Mouse (Mus musculus) CH12.LX (cell line): Measurements from ENCODE around the gene Gm37240. TPM values are rescaled to one million over a fixed set of nuclear protein-coding genes. Genes with fewer than 3 reads are reported as not detected.
A peak's percentile ranks its signal among the peaks of the same experiment; 100 is the strongest.

ENCODE experiments used
- DNase-seq: peaks from one replicate; pipeline ENCODE4 v3.0.0-alpha.2; 2013; ENCODE audit errors: extremely low read depth
- H3K27ac ChIP-seq: 2 replicates; pipeline ENCODE4 v1.5.1; 2012; ENCODE audit warnings: low read depth, mild to moderate bottlenecking, control low read depth, moderate library complexity; ENCODE audit not compliant: insufficient read depth
- H3K27me3 ChIP-seq: replicated peaks from 2 replicates; pipeline ENCODE3; 2012; ENCODE audit warnings: inconsistent platforms
- H3K36me3 ChIP-seq, 2 experiments: replicated peaks in 1 of 2; 2 replicates each; pipeline versions ENCODE3 to v1.6.1; 2012; ENCODE audit warnings: inconsistent platforms in 1 of 2, low read length in 1 of 2, mild to moderate bottlenecking in 1 of 2, mixed read lengths in 1 of 2, moderate library complexity in 1 of 2; ENCODE audit not compliant: control insufficient read depth in 1 of 2, insufficient read depth in 1 of 2
- H3K4me1 ChIP-seq, 2 experiments: 2 replicates each; pipeline ENCODE4 v1.6.1; 2012; ENCODE audit warnings: inconsistent platforms in 1 of 2, moderate library complexity in 1 of 2; ENCODE audit not compliant: insufficient read depth in 2 of 2, control insufficient read depth in 1 of 2
- H3K4me2 ChIP-seq: 2 replicates; pipeline ENCODE4 v1.6.1; 2012; ENCODE audit warnings: low read depth, mild to moderate bottlenecking, control low read depth; ENCODE audit not compliant: poor library complexity, insufficient read depth, severe bottlenecking
- H3K4me3 ChIP-seq, 3 experiments: fragments of 150-350 bp in 1 of 3; sonication (generic) in 1 of 3; replicated peaks in 1 of 3; 2 replicates each; pipeline versions ENCODE3 to v1.5.1; 2011 to 2012; ENCODE audit warnings: low read depth in 2 of 3, low read length in 2 of 3, mild to moderate bottlenecking in 2 of 3, moderate library complexity in 2 of 3, control low read depth in 1 of 3, improper control_type of control experiment in 1 of 3, inconsistent platforms in 1 of 3, mixed read lengths in 1 of 3; ENCODE audit not compliant: poor library complexity in 1 of 3
- H3K79me2 ChIP-seq: replicated peaks from 2 replicates; pipeline ENCODE4 v1.6.1; 2012; ENCODE audit warnings: mild to moderate bottlenecking, moderate library complexity; ENCODE audit not compliant: control insufficient read depth, poor library complexity, insufficient read depth, severe bottlenecking; ENCODE audit errors: extremely low read depth
- H3K9ac ChIP-seq: 2 replicates; pipeline ENCODE4 v1.6.1; 2012; ENCODE audit warnings: low read depth, mild to moderate bottlenecking, control low read depth, moderate library complexity; ENCODE audit not compliant: insufficient read depth
- H3K9me3 ChIP-seq: replicated peaks from 2 replicates; pipeline ENCODE3; 2012; ENCODE audit warnings: low read length, inconsistent platforms, mixed read lengths
- BHLHE40 ChIP-seq: IDR thresholded peaks from 2 replicates; pipeline ENCODE4 v1.6.1; 2011; ENCODE audit warnings: mild to moderate bottlenecking, low read depth, low read length, improper control_type of control experiment
- CHD1 ChIP-seq: IDR thresholded peaks from 2 replicates; pipeline ENCODE4 v1.6.1; 2012; ENCODE audit warnings: low read depth, low read length, improper control_type of control experiment, inconsistent platforms
- CTCF ChIP-seq, 2 experiments: IDR thresholded peaks in 1 of 2; conservative IDR thresholded peaks in 1 of 2; 2 replicates each; pipeline ENCODE4 v1.5.1; 2011 to 2012; ENCODE audit warnings: low read depth in 2 of 2, low read length in 2 of 2, improper control_type of control experiment in 1 of 2, inconsistent platforms in 1 of 2, mild to moderate bottlenecking in 1 of 2, moderate library complexity in 1 of 2
- ETS1 ChIP-seq: conservative IDR thresholded peaks from 2 replicates; pipeline ENCODE4 v1.6.1; 2012; ENCODE audit warnings: low read depth, mild to moderate bottlenecking, inconsistent platforms, low read length, improper control_type of control experiment, moderate library complexity
- HCFC1 ChIP-seq: IDR thresholded peaks from 2 replicates; pipeline ENCODE4 v1.6.1; 2012; ENCODE audit warnings: low read depth, mild to moderate bottlenecking, inconsistent platforms, low read length, improper control_type of control experiment
- IRF4 ChIP-seq: IDR thresholded peaks from 2 replicates; pipeline ENCODE4 v1.6.1; 2014; ENCODE audit warnings: low read depth, mild to moderate bottlenecking, inconsistent platforms, low read length, improper control_type of control experiment
- JUN ChIP-seq: IDR thresholded peaks from 2 replicates; pipeline ENCODE4 v1.6.1; 2011; ENCODE audit warnings: low read depth, mild to moderate bottlenecking, low read length, improper control_type of control experiment, moderate library complexity; ENCODE audit not compliant: insufficient read depth
- JUND ChIP-seq: conservative IDR thresholded peaks from 2 replicates; pipeline ENCODE4 v1.6.1; 2011; ENCODE audit warnings: low read depth, low read length, improper control_type of control experiment
- KAT2A ChIP-seq: IDR thresholded peaks from 2 replicates; pipeline ENCODE4 v1.6.1; 2012; ENCODE audit warnings: low read length, improper control_type of control experiment, inconsistent platforms; ENCODE audit not compliant: insufficient replicate concordance
- MAFK ChIP-seq: IDR thresholded peaks from 2 replicates; pipeline ENCODE4 v1.6.1; 2011; ENCODE audit warnings: low read length, improper control_type of control experiment; ENCODE audit not compliant: insufficient replicate concordance
- MAX ChIP-seq: IDR thresholded peaks from 2 replicates; pipeline ENCODE4 v1.6.1; 2011; ENCODE audit warnings: low read length, improper control_type of control experiment
- MAZ ChIP-seq: IDR thresholded peaks from 2 replicates; pipeline ENCODE4 v1.6.1; 2012; ENCODE audit warnings: low read depth, mild to moderate bottlenecking, inconsistent platforms, low read length, improper control_type of control experiment, moderate library complexity
- MXI1 ChIP-seq: IDR thresholded peaks from 2 replicates; pipeline ENCODE4 v1.6.1; 2011; ENCODE audit warnings: mild to moderate bottlenecking, low read depth, low read length, improper control_type of control experiment
- PAX5 ChIP-seq: IDR thresholded peaks from 2 replicates; pipeline ENCODE4 v1.6.1; 2012; ENCODE audit warnings: low read length, inconsistent platforms, mixed read lengths
- RAD21 ChIP-seq: IDR thresholded peaks from 2 replicates; pipeline ENCODE4 v1.6.1; 2011; ENCODE audit warnings: low read depth, mild to moderate bottlenecking, low read length, improper control_type of control experiment, moderate library complexity
- RCOR1 ChIP-seq: conservative IDR thresholded peaks from 2 replicates; pipeline ENCODE4 v1.6.1; 2012; ENCODE audit warnings: low read depth, mild to moderate bottlenecking, inconsistent platforms, low read length, improper control_type of control experiment
- SMC3 ChIP-seq: IDR thresholded peaks from 2 replicates; pipeline ENCODE4 v1.6.1; 2011; ENCODE audit warnings: low read depth, low read length, improper control_type of control experiment
- UBTF ChIP-seq: IDR thresholded peaks from 2 replicates; pipeline ENCODE4 v1.6.1; 2012; ENCODE audit warnings: low read depth, mild to moderate bottlenecking, inconsistent platforms, low read length, improper control_type of control experiment, moderate library complexity
- ZC3H11A ChIP-seq: IDR thresholded peaks from 2 replicates; pipeline ENCODE4 v1.6.1; 2012; ENCODE audit warnings: low read depth, mild to moderate bottlenecking, inconsistent platforms, low read length, improper control_type of control experiment
- ZKSCAN1 ChIP-seq: IDR thresholded peaks from 2 replicates; pipeline ENCODE4 v1.6.1; 2012; ENCODE audit warnings: low read depth, inconsistent platforms, low read length, improper control_type of control experiment, borderline replicate concordance
- dilution Hi-C: fragments of 300-500 bp; cut with MboI; formaldehyde crosslinking; loops from 2 replicates; pipeline ENCODE4 v1.14.3; 2020; ENCODE audit warnings: low sequenced_read_pairs; ENCODE audit not compliant: extremely low pct_unique_long_range_greater_than_20kb, extremely low pct_ligation_motif_present
- in situ Hi-C: fragments of 300-500 bp; cut with MboI; formaldehyde crosslinking; loops from 3 replicates; pipeline ENCODE4 v1.14.3; 2019; ENCODE audit warnings: low sequenced_read_pairs, low pct_ligation_motif_present, low pct_unique_long_range_greater_than_20kb, mixed read lengths
- polyA plus RNA-seq: library from polyadenylated mRNA; unstranded; fragments of >175 nt; gene quantifications from 2 replicates; pipeline ENCODE4 v1.2.1, GENCODE M21; 2012; ENCODE audit warnings: low read depth; ENCODE audit not compliant: insufficient read length
- total RNA-seq, 2 experiments: library from RNA; depleted of rRNA; stranded (reverse); fragments of 300-350 nt in 1 of 2; fragments of >200 nt in 1 of 2; gene quantifications; 2 replicates each; pipeline ENCODE4 v1.2.3; 2012 to 2014

Gene Gm37240
- total and polyA plus RNA-seq, 3 experiments = 0.08 to 0.19 (median 0.14) TPM

- H3K79me2 ChIP-seq = no peaks in the 10 kb centered on the region
- peak; percentile 33 for DNase-seq
- H3K27me3 ChIP-seq = no peaks in the 10 kb centered on the region
- TF ChIP-seq CTCF (conservative IDR thresholded peaks at IDR 0.05 in 1 of 2, IDR thresholded peaks at IDR 0.05 in 1 of 2; ENCODE audit: low read depth in 2 of 2, low read length in 2 of 2) (peak in 1 of 2 experiments; percentile 60; a peak in 2 of 4 replicates), RAD21 (peak; percentile 43), ETS1 (no peak), SMC3 (peak; percentile 62)
- TF ChIP-seq, all 38 proteins: peak for 3
- H3K4me1 ChIP-seq = peaks cover 0 to 12% of the 10 kb centered on the region in 2 experiments; a peak in 2 of 4 replicates
- no peak overlapping the region for H3K4me2 ChIP-seq
- H3K4me3 ChIP-seq = no peak overlapping the region
- H3K27ac ChIP-seq = no peak overlapping the region
- H3K9ac ChIP-seq = no peak overlapping the region
- no peaks in the 10 kb centered on the region for H3K36me3 ChIP-seq
- no peaks in the 10 kb centered on the region for H3K9me3 ChIP-seq
- dilution Hi-C loops (no loop called here), in situ Hi-C loops (loop anchor here (25.0 kb wide), 1 partner anchor 338 kb away; no protein-coding TSS in a partner anchor)
Observed at GRCm38 (mm10) chr3:85275075-85275474, 612.2 kb downstream of the Gm37240 start.

DNA sequence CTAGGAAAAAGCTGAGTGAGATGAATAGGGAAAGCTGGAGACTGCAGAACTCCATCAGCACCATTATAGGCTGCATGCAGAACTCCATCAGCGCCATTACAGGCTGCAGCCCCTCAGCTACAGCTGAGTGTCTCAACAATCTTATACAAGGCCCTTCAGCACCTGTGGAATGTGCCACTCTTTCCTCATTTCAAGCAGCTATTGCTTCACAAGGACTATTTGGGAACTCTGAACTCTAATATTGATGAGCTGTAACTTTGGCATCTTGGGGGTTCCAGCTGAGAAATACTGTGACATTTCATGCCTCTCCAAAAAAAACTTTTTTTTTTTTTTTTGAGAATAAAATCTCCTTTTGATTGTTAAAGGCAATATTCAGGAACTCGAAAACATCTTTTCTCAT, 615.8 kb downstream of the Gm37240 start:
- in situ Hi-C loops = no loop called here
- Histone ChIP-seq H3K9me3 (no peaks in the 10 kb centered on the region), H3K79me2 (no peaks in the 10 kb centered on the region), H3K27ac (no peak overlapping the region), H3K4me3 (no peak overlapping the region), H3K36me3 (no peaks in the 10 kb centered on the region), H3K4me1 (peaks cover 0 to 12% of the 10 kb centered on the region in 2 experiments; a peak in 2 of 4 replicates), H3K9ac (no peak overlapping the region), H3K4me2 (no peak overlapping the region), H3K27me3 (no peaks in the 10 kb centered on the region)
- no peak for DNase-seq
- dilution Hi-C loops = no loop called here
- no peak for TF ChIP-seq JUND
- no peak for TF ChIP-seq JUN
- no peak for TF ChIP-seq RCOR1
- no peak for TF ChIP-seq MXI1
- no peak for TF ChIP-seq IRF4
- TF ChIP-seq ZKSCAN1 = no peak
- no peak for TF ChIP-seq RAD21
- no peak for TF ChIP-seq ZC3H11A
- TF ChIP-seq PAX5 = no peak
- no peak for TF ChIP-seq HCFC1
- TF ChIP-seq ETS1 = no peak
- TF ChIP-seq MAX = no peak
- no peak for TF ChIP-seq KAT2A
- TF ChIP-seq MAZ = no peak
- TF ChIP-seq CHD1 = no peak
- TF ChIP-seq BHLHE40 = no peak
- TF ChIP-seq UBTF = no peak
- TF ChIP-seq MAFK = no peak
